Mouse (Mus musculus) yolk sac, embryonic 10.5 days (tissue): Measurements from ENCODE around the gene Sephs2.

ENCODE experiments used
- DNase-seq: peaks from one replicate; pipeline ENCODE4 v3.0.0-alpha.2; 2017; ENCODE audit warnings: low spot score

Sephs2 gene

DNA sequence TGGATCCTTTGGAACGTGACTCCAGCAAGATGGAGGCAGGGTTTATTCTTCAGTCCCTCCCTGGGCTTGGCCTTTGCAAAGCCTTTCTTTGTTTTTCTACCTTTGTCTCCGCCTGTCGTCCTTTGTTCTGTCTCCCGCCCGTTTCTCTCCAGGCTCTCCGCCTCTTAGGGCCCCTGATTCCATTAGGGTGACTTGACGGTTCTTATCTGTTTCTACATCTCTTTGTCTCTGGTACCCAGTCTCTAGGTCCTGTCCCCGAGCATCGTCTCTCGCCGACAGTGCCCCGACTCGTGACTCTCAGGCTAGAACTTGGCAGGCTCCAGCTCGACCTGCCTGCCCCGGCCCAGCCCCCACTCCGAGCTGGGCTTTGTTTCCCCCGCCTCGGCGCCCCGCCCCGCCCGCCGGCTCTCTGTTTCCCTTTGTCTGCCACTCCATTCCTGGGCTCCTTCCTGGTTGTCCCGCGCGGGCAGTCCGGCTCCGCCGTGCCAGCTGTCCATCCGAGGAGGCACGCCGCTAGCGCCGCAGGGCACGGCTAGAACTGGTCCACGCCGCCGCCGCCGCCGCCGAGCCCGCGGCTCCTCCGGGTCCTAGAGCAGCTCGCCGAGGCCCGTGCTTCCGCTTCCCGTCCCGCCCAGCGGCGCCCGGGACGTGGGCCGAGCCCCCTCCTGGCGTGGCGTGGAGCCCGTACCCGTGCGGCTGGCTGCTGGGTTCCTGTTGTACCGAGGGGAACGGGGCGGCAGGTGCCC, 41.1 kb downstream of the Sephs2 start, which contains the start of the genes Zfp553 and Sept1:
Gene Zfp553, plus strand, starts transcription at position 440 of the 746 bp plus-strand sequence.
Gene Sept1, minus strand, starts transcription at position 509 of the 746 bp plus-strand sequence.
- peak; percentile 92 for DNase-seq

DNA sequence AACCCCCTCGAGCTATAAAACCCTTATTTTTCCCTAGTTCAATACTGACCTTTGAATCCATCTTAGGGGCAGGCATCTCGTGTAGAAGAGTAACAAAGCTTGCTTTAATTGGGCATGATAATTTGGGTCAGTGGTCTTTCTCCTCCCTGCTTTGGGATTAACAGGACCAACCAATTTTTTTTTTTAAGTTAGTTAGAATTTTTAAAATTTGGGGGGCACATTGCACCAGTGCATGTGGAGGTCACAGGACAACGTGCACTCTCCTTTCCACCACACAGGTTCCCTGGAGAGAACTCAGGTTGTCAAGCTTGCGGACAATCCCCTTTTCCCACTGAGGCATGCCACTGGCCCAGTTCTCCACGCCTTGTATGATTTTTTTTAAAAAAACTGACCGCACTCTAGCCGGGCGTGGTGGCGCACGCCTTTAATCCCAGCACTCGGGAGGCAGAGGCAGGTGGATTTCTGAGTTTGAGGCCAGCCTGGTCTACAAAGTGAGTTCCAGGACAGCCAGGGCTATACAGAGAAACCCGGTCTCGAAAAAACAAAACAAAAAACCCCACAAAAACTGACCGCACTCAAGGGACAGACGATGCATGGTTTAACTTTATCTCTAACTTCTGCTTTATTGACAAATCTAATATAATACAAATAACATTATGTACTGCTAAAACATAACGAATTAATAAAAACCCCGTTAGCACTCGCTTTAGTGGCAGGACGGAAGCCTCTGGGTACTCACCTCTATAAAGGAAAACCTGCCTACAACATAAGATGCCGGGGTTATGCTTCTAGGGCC, 41.8 kb downstream of the Sephs2 start:
- no peak for DNase-seq

DNA sequence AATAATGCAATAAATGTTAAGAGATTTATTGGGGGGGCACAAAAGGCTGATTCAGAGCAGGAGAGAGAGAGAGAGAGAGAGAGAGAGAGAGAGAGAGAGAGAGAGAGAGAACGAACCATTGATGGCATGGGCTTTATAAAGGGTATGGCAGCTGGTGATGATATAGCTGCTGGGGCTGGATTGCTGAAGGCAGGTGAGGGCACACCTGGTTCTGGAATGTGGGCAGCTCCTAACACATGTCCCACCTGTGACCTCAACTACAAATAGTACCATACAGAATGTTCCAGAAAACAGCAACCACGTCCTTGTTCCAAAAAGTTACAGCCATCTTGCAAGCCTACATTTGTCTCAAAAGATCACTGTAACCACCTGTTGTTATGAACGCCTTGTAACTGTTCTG, 42.5 kb downstream of the Sephs2 start:
- DNase-seq: no peak

DNA sequence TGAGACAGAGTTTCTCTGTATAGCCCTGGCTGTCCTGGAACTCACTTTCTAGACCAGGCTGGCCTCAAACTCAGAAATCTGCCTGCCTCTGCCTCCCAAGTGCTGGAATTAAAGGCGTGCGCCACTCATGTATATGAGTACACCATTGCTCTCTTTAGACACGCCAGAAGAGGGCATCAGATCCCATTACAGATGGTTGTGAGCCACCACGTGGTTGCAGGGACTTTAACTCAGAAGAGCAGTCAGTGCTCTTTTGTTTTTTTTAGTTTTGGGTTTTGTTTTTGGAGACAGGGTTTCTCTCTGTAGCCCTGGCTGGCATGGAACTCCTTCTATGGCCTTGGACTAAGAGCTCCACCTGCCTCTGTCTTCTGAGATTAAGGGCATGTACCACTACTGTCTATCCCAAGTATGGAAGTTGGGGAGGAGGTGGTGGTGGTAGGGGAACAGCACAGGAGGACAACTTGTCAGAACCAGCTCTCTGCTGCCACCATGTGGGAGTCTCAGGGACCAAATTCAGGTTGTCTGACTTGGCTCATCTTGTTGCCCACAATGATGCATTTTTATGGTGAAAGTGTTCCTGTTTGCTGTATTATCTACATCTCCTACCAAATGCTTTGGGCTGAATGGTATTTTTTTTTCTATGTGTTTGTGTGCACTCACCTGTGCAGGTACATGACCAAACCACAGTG, 45.1 kb downstream of the Sephs2 start:
- DNase-seq: peak; percentile 68

DNA sequence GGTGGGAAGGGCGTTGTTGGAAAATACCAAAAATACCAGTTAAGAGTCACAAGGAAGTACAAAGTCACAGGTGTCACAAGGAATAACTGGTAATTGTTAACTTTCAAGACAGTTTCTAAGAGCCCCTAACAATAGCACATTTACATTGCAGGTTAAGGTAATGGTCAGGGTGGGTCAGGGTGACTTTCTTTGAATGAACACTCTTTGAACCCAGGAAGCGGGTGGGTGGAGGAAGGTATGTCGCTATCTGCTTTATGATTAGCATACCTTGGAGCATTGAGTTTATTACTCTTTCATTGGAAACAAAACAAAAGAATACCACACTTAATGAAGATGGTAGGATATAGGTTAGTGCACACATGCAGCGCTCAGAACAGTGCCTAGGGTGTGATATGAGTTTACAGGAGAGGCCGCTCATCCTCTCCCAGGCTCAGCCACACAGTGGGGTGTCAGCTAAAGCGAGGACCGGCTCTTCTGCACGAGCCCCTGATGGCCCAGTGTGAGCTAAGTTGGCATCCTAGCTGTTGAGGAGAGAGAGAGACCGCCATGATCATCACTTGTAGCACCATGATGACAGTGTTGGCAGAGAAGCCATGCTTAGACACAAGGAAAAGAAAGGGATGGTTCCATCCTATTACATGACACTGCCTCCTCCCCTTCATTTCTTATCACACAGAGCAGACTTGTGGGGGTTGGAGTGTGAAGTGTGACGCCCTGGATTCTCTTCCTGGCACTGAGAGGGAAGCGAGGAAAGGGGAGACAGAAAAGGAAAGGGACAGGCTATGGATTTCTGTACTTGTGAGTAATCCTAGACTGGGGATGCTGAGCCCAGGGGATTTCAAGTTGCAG, 48.5 kb downstream of the Sephs2 start:
- no peak for DNase-seq

DNA sequence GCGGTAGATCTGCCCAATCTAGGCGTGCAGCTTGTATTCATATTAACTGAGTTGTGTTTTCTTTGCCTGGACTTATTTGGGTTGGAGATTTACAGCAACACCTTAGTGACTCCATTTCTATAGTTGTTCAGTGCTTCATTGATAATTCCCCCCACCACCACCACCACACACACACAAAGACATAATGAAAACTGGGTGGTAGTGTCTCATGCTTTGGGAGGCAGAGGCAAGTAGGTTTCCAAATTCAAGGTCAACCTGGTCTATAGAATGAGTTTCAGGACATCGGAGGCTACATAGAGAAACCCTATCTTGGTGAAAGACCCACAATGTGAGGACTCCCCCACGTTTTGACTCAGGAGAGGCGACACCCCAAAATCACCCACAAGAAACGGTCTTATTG, 49.2 kb downstream of the Sephs2 start:
- DNase-seq: no peak

DNA sequence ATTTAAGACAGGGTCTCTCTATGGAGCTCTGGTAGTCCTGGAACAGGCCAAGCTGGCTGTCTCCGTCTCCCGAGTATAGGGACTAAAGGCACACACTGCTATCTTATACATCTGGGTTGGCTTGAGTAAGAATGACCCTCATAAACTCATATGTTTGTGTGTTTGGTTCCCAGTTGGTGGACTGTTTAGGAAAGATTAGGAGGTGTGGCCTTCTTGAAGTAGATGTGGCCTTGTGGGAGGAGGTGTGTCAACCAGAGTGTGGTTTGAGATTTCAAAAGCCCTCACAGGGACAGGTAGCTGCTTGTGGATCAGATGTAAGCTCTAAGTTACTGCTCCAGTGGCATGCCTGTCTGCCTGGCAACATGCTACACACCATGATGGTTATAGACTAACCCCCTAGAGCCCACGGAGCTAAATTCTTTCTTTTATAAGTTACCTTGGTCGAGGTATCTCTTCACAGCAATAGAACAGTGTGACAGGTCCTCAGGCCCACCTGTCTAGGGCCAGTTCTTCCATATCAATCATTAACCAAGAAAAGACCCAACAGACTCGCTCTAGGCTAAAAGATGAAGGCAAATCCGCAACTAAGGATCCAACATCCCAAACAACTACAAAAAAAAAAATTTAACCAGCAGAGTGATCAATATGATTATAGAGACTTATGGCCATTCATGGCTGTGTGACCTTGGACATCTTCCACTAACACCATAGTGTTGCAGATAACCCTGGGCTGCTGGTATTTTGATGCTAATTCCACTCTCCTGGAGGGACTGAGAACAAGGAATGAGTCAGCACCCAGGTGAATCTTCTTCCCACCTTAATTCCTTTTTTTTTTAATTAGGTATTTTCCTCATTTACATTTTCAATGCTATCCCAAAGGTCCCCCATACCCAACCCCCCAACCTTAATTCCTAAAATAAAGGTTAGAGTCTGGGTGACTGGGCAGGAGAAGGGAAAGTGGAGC, 50.1 kb downstream of the Sephs2 start:
- DNase-seq: peak; percentile 57

DNA sequence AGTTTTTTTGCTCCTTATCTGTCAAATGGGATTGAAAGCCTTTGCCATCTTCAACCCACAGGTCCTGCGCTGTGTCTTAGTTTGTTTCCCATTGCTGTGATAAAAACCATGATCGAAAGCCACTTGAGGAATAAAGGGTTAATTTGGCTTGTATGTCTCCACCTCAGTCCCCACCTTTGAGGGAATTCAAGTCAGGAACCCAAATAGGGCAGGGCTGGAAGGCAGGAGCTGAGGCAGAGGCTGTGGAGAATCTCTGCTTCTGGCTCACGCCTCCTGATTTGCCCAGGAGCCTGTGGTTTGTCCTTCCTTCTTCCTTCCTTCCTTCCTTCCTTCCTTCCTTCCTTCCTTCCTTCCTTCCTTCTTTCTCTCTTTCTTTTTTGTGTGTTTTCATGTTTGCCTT, 50.7 kb downstream of the Sephs2 start:
- DNase-seq: no peak
